Mouse (Mus musculus) right cerebral cortex, adult 2 months (tissue): ENCODE measurements at regions not wholly inside any gene's neighbourhood (a gene's known extent, or its start where the extent isn't known, plus 50 kb on each side); places are given as distances from the start of the nearest gene placed in this dataset.
"Not testable (repeated sequence)": the region's sequence is repeated elsewhere in the genome, so short reads cannot be mapped to it uniquely, and the experiment has no call there.

Source experiments
- DNase-seq, 2 experiments: peaks; one replicate each; pipeline ENCODE4 v3.0.0; 2021 to 2022; ENCODE audit warnings: low spot score in 2 of 2

- DNase-seq, result peak; percentile 31 to 36
Measured at GRCm38 (mm10) chr14:37571971-37572370, 436.9 kb upstream of the Ghitm start.

GRCm38 (mm10) chr14:37558258-37558657, 423.2 kb upstream of the Ghitm start:
- no peak for DNase-seq

GRCm38 (mm10) chr14:37523616-37524015, 388.5 kb upstream of the Ghitm start:
- DNase-seq, result no peak

GRCm38 (mm10) chr14:37520631-37521030, 385.6 kb upstream of the Ghitm start:
- DNase-seq, result not testable (repeated sequence)

GRCm38 (mm10) chr14:37505314-37505713, 370.2 kb upstream of the Ghitm start:
- DNase-seq, result no peak

- DNase-seq, result no peak
Measured at GRCm38 (mm10) chr14:37490711-37491110, 355.6 kb upstream of the Ghitm start.

GRCm38 (mm10) chr14:37485292-37485691, 350.2 kb upstream of the Ghitm start:
- no peak for DNase-seq

GRCm38 (mm10) chr14:37477599-37477998, 342.5 kb upstream of the Ghitm start:
- no peak for DNase-seq

GRCm38 (mm10) chr14:37468711-37469110, 333.6 kb upstream of the Ghitm start:
- DNase-seq, result peak in 1 of 2 experiments; percentile 12

GRCm38 (mm10) chr14:37440874-37441273, 305.8 kb upstream of the Ghitm start:
- DNase-seq, result no peak

- DNase-seq, result peak in 1 of 2 experiments; percentile 4
Measured at GRCm38 (mm10) chr14:37430656-37431055, 295.6 kb upstream of the Ghitm start.

- no peak for DNase-seq
Measured at GRCm38 (mm10) chr14:37425506-37425905, 290.4 kb upstream of the Ghitm start.

- no peak for DNase-seq
Measured at GRCm38 (mm10) chr14:37421566-37421965, 286.5 kb upstream of the Ghitm start.

GRCm38 (mm10) chr14:37412583-37412982, 277.5 kb upstream of the Ghitm start:
- not testable (repeated sequence) for DNase-seq

- DNase-seq, result no peak
Measured at GRCm38 (mm10) chr14:37371972-37372371, 236.9 kb upstream of the Ghitm start.

GRCm38 (mm10) chr14:37361896-37362295, 226.8 kb upstream of the Ghitm start:
- no peak for DNase-seq

- DNase-seq, result peak; percentile 92 to 93
Measured at GRCm38 (mm10) chr14:37355968-37356704, 221.1 kb upstream of the Ghitm start.

- no peak for DNase-seq
Measured at GRCm38 (mm10) chr14:37323392-37323791, 188.3 kb upstream of the Ghitm start.

- peak; percentile 13 to 14 for DNase-seq
Measured at GRCm38 (mm10) chr14:37315239-37315895, 180.3 kb upstream of the Ghitm start.

- DNase-seq, result peak; percentile 19 to 32
Measured at GRCm38 (mm10) chr14:37313906-37314305, 178.8 kb upstream of the Ghitm start.

GRCm38 (mm10) chr14:37312887-37313286, 177.8 kb upstream of the Ghitm start:
- DNase-seq, result no peak

- DNase-seq, result no peak
Measured at GRCm38 (mm10) chr14:37306622-37307274, 171.7 kb upstream of the Ghitm start.

- no peak for DNase-seq
Measured at GRCm38 (mm10) chr14:37298631-37299030, 163.6 kb upstream of the Ghitm start.
